Mouse (Mus musculus) megakaryocyte progenitor cell, adult 5-6 weeks (primary cell): ENCODE measurements around the gene Vmn1r129. TPM values are rescaled to one million over a fixed set of nuclear protein-coding genes. Genes with fewer than 3 reads are reported as not detected.
"Not testable (repeated sequence)": the region's sequence is repeated elsewhere in the genome, so short reads cannot be mapped to it uniquely, and the experiment has no call there.

ENCODE experiments used
- ATAC-seq: replicated peaks from 2 replicates; pipeline ENCODE4 v1.8.0; 2016; ENCODE audit warnings: mild to moderate bottlenecking, moderate TSS enrichment, inconsistent platforms; ENCODE audit not compliant: poor library complexity
- total RNA-seq, 2 experiments: library from RNA; stranded (forward) in 1 of 2; stranded (reverse) in 1 of 2; fragments of 157-497, 149-512 nt in 1 of 2; fragments of 200-1000 nt in 1 of 2; gene quantifications; 2 replicates each; pipeline versions ENCODE4 v1.2.3 to v1.2.4; 2015 to 2017

Gene Vmn1r129
- total RNA-seq (2015) (not detected in 2 replicates), total RNA-seq (2017) (not detected in 2 replicates)

DNA sequence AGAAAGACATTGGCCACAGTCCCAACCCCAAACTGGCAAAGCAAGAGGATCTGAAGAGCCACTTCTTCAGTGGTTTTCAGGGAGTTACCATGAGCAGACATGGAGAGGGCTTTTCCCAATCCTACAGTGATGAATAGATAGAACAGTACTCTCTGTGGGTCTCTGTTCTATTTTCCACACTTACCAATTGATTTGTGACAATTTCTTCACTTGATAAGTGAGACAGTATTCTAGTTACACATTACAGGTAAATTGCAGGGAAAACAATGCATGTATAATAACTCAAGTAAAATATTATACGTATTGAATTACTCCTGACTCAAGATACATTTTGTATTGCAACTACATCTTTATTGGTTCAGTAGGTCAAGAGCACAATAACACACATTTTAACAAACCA, at the start of gene Vmn1r129:
TSS of gene Vmn1r129 (minus strand) at position 101 of the 400 bp plus-strand sequence.
- not testable (repeated sequence) for ATAC-seq

DNA sequence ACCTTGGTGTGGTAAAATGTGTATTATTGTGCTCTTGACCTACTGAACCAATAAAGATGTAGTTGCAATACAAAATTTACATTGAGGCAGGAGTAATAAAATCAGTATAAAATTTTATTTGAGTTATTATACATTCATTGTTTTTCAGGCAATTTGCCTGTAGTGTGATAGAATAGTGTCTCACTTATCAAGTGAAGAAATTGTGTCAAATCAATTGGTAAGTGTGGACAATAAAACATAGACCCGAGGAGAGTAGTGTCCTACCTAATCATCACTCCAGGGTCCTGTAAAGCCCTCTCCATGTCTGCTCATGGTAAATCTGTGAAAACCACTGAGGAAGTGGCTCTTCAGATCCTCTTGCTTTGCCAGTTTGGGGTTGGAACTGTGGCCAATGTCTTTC, 12.0 kb downstream of the Vmn1r129 start, which contains the start of gene Vmn1r128:
TSS of gene Vmn1r128 (plus strand) at position 301 of the 400 bp plus-strand sequence.
- ATAC-seq: not testable (repeated sequence)

DNA sequence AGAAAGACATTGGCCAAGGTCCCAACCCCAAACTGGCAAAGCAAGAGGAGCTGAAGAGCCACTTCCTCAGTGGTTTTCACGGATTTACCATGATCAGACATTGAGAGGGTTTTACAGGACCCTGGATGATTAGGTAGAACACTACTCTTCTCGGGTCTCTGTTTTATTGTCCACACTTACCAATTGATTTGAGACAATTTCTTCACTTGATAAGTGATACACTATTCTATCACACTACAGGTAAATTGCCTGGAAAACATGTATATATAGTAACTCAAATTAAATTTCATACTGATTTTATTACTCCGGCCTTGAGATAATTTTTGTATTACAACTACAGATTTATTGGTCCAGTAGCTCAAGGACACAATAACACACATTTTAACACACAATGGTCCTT, 41.3 kb downstream of the Vmn1r129 start, which contains the start of gene Vmn1r127:
TSS of gene Vmn1r127 (minus strand) at position 101 of the 400 bp plus-strand sequence.
- ATAC-seq: not testable (repeated sequence)

Other genes with a start within 250 kb of the Vmn1r129 start
- gene Vmn1r122, start 227.2 kb downstream of the Vmn1r129 start, total RNA-seq (2015): not detected in 2 replicates
- not detected in 2 replicates for gene Vmn1r122, start 227.2 kb downstream of the Vmn1r129 start, total RNA-seq (2017)
- gene Vmn1r123, start 199.1 kb downstream of the Vmn1r129 start, total RNA-seq (2015): not detected in 2 replicates
- not detected in 2 replicates for gene Vmn1r123, start 199.1 kb downstream of the Vmn1r129 start, total RNA-seq (2017)
- not detected in 2 replicates for gene Gm5157, start 170.9 kb downstream of the Vmn1r129 start, total RNA-seq (2015)
- gene Gm5157, start 170.9 kb downstream of the Vmn1r129 start, total RNA-seq (2017): not detected in 2 replicates
- gene Vmn1r124, start 100.7 kb downstream of the Vmn1r129 start, total RNA-seq (2015): not detected in 2 replicates
- not detected in 2 replicates for gene Vmn1r124, start 100.7 kb downstream of the Vmn1r129 start, total RNA-seq (2017)
- gene Vmn1r125, start 89.1 kb downstream of the Vmn1r129 start, total RNA-seq (2015): not detected in 2 replicates
- not detected in 2 replicates for gene Vmn1r125, start 89.1 kb downstream of the Vmn1r129 start, total RNA-seq (2017)
- gene Vmn1r126, start 59.8 kb downstream of the Vmn1r129 start, total RNA-seq (2015): not detected in 2 replicates
- gene Vmn1r126, start 59.8 kb downstream of the Vmn1r129 start, total RNA-seq (2017): not detected in 2 replicates
- gene Vmn1r127, start 41.4 kb downstream of the Vmn1r129 start, total RNA-seq (2015): not detected in 2 replicates
- not detected in 2 replicates for gene Vmn1r127, start 41.4 kb downstream of the Vmn1r129 start, total RNA-seq (2017)
- gene Vmn1r128, start 11.9 kb downstream of the Vmn1r129 start, total RNA-seq (2015): not detected in 2 replicates
- not detected in 2 replicates for gene Vmn1r128, start 11.9 kb downstream of the Vmn1r129 start, total RNA-seq (2017)
- gene Gm6882, start 71.5 kb upstream of the Vmn1r129 start, total RNA-seq (2015): not detected in 2 replicates
- not detected in 2 replicates for gene Gm6882, start 71.5 kb upstream of the Vmn1r129 start, total RNA-seq (2017)
- not detected in 2 replicates for gene Vmn1r130, start 150.5 kb upstream of the Vmn1r129 start, total RNA-seq (2015)
- not detected in 2 replicates for gene Vmn1r130, start 150.5 kb upstream of the Vmn1r129 start, total RNA-seq (2017)
- gene Vmn1r131, start 184.8 kb upstream of the Vmn1r129 start, total RNA-seq (2015): not detected in 2 replicates
- not detected in 2 replicates for gene Vmn1r131, start 184.8 kb upstream of the Vmn1r129 start, total RNA-seq (2017)